Mouse (Mus musculus) gastrocnemius, postnatal 4 days (tissue): ENCODE data around the gene Duox1. TPM values are rescaled to one million over a fixed set of nuclear protein-coding genes. Genes with fewer than 3 reads are reported as not detected.

Source experiments
- DNase-seq, 2 experiments: peaks; one replicate each; pipeline ENCODE4 v3.0.0; 2021 to 2022; ENCODE audit warnings: low spot score in 2 of 2, mixed read lengths in 2 of 2
- total RNA-seq, 2 experiments: library from RNA; stranded (reverse); gene quantifications; 2 replicates each; pipeline ENCODE4 v1.2.3; 2021

The Duox1 gene
- total RNA-seq, 2 experiments from 2014 or later, result 0.37 to 0.49 TPM

GRCm38 (mm10) chr2:122353765-122354164 lies 38.3 kb downstream of the Duox1 start:
- DNase-seq, result no peak

GRCm38 (mm10) chr2:122354191-122354929 lies 38.9 kb downstream of the Duox1 start:
- DNase-seq, result no peak

GRCm38 (mm10) chr2:122355389-122355788 lies 39.9 kb downstream of the Duox1 start:
- DNase-seq, result no peak

- no peak for DNase-seq
These were observed 40.7 kb downstream of the Duox1 start for GRCm38 (mm10) chr2:122356187-122356586.

GRCm38 (mm10) chr2:122360310-122360709 lies 44.8 kb downstream of the Duox1 start:
- no peak for DNase-seq

GRCm38 (mm10) chr2:122361181-122361580 lies 45.7 kb downstream of the Duox1 start:
- DNase-seq, result no peak

- no peak for DNase-seq
These were observed 46.6 kb downstream of the Duox1 start for GRCm38 (mm10) chr2:122361868-122362621.

- DNase-seq, result no peak
These were observed 47.4 kb downstream of the Duox1 start for GRCm38 (mm10) chr2:122362622-122363523.

GRCm38 (mm10) chr2:122364352-122364944 lies 49.0 kb downstream of the Duox1 start:
- no peak for DNase-seq

- no peak for DNase-seq
These were observed 49.9 kb downstream of the Duox1 start for GRCm38 (mm10) chr2:122365244-122365866.

GRCm38 (mm10) chr2:122366039-122366438 lies 50.6 kb downstream of the Duox1 start:
- no peak for DNase-seq

- DNase-seq, result no peak
These were observed 51.2 kb downstream of the Duox1 start for GRCm38 (mm10) chr2:122366706-122367105.

- no peak for DNase-seq
These were observed 51.7 kb downstream of the Duox1 start for GRCm38 (mm10) chr2:122367181-122367580.

- DNase-seq, result no peak
These were observed 52.2 kb downstream of the Duox1 start for GRCm38 (mm10) chr2:122367701-122368080.

GRCm38 (mm10) chr2:122368081-122368971 lies 52.9 kb downstream of the Duox1 start:
- DNase-seq, result peak; percentile 52 to 67

GRCm38 (mm10) chr2:122368995-122369739 lies 53.7 kb downstream of the Duox1 start, which contains the start of gene Shf:
Gene Shf (minus strand): TSS chr2:122369162.
- peak; percentile 92 to 93 for DNase-seq

GRCm38 (mm10) chr2:122370101-122370750 lies 54.8 kb downstream of the Duox1 start:
- DNase-seq, result no peak

GRCm38 (mm10) chr2:122372067-122372466 lies 56.6 kb downstream of the Duox1 start:
- no peak for DNase-seq
